Mouse (Mus musculus) macrophage (primary cell): ENCODE measurements around the gene Vasp. TPM values are rescaled to one million over a fixed set of nuclear protein-coding genes. Genes with fewer than 3 reads are reported as not detected.

Experiments
- H3K27ac ChIP-seq: fragments of 350-480 bp; formaldehyde crosslinking; 2 replicates; pipeline ENCODE4 v1.9.0; 2021
- H3K36me3 ChIP-seq: fragments of 350-480 bp; formaldehyde crosslinking; 2 replicates; pipeline ENCODE4 v1.9.0; 2021; ENCODE audit errors: inconsistent target
- H3K4me3 ChIP-seq: fragments of 350-480 bp; formaldehyde crosslinking; 2 replicates; pipeline ENCODE4 v1.9.0; 2021; ENCODE audit errors: inconsistent target
- H3K79me2 ChIP-seq: fragments of 350-480 bp; formaldehyde crosslinking; 2 replicates; pipeline ENCODE4 v1.9.0; 2021; ENCODE audit errors: inconsistent target
- WGBS: methylation state at CpG from one replicate; pipeline ENCODE4 v1.1.7; 2026; ENCODE audit warnings: inconsistent platforms; ENCODE audit not compliant: missing documents; 5-methylcytosine and 5-hydroxymethylcytosine counted together
- polyA plus RNA-seq: library from polyadenylated mRNA; stranded (reverse); fragments of 250-400 nt; gene quantifications from 3 replicates; pipeline ENCODE4 v1.2.4, GENCODE M21; 2018; ENCODE audit warnings: inconsistent platforms

The Vasp gene
- polyA plus RNA-seq, 1 experiment from 2014 or later, result 29.1 TPM

- H3K4me3 ChIP-seq, result peak overlapping the region; percentile 82
- 3% methylated on average over 18 of the region's 19 CpGs for WGBS
- H3K27ac ChIP-seq, result peak overlapping the region; percentile 71
- H3K79me2 ChIP-seq, result peaks cover 63% of the 10 kb centered on the region
- peaks cover 3% of the 10 kb centered on the region; the same call in 1 of the 2 replicates for H3K36me3 ChIP-seq
These were observed 1.7 kb downstream of the Vasp start for GRCm38 (mm10) chr7:19269721-19270441.

- peaks cover 70% of the 10 kb centered on the region for H3K79me2 ChIP-seq
- peaks cover 10% of the 10 kb centered on the region; the same call in 1 of the 2 replicates for H3K36me3 ChIP-seq
- H3K27ac ChIP-seq, result peak overlapping the region; percentile 71
- WGBS, result 25% methylated on average over 10 of the region's 10 CpGs
- H3K4me3 ChIP-seq, result peak overlapping the region; percentile 82
These were observed 2.5 kb downstream of the Vasp start for GRCm38 (mm10) chr7:19268993-19269681.

GRCm38 (mm10) chr7:19267051-19267450, 4.6 kb downstream of the Vasp start:
- peak overlapping the region; percentile 25; the same call in 1 of the 2 replicates for H3K27ac ChIP-seq
- peaks cover 74% of the 10 kb centered on the region for H3K79me2 ChIP-seq
- 21% methylated on average over 10 of the region's 10 CpGs for WGBS
- peaks cover 31% of the 10 kb centered on the region; the same call in 1 of the 2 replicates for H3K36me3 ChIP-seq
- H3K4me3 ChIP-seq, result no peak overlapping the region

- WGBS, result 16% methylated on average over 10 of the region's 10 CpGs
- H3K79me2 ChIP-seq, result peaks cover 74% of the 10 kb centered on the region
- peaks cover 40% of the 10 kb centered on the region; the same call in 1 of the 2 replicates for H3K36me3 ChIP-seq
- no peak overlapping the region for H3K4me3 ChIP-seq
- H3K27ac ChIP-seq, result peak overlapping the region; percentile 25
These were observed 5.4 kb downstream of the Vasp start for GRCm38 (mm10) chr7:19265928-19266822.

- H3K36me3 ChIP-seq, result peaks cover 50% of the 10 kb centered on the region; the same call in 1 of the 2 replicates
- WGBS, result 85% methylated on average over 7 of the region's 7 CpGs
- no peak overlapping the region for H3K27ac ChIP-seq
- H3K4me3 ChIP-seq, result no peak overlapping the region
- H3K79me2 ChIP-seq, result peaks cover 64% of the 10 kb centered on the region
These were observed 6.5 kb downstream of the Vasp start for GRCm38 (mm10) chr7:19265147-19265546.

- Histone ChIP-seq H3K4me3 (no peak overlapping the region), H3K79me2 (no peaks in the 10 kb centered on the region; the same call in 1 of the 2 replicates), H3K27ac (no peak overlapping the region), H3K36me3 (peaks cover 63% of the 10 kb centered on the region; the same call in 1 of the 2 replicates)
- 87% methylated on average over 3 of the region's 3 CpGs for WGBS
These were observed 13.3 kb downstream of the Vasp start for GRCm38 (mm10) chr7:19258336-19258735.

GRCm38 (mm10) chr7:19257390-19258022, 14.1 kb downstream of the Vasp start:
- no peak overlapping the region for H3K27ac ChIP-seq
- 30% methylated on average over 10 of the region's 11 CpGs for WGBS
- no peaks in the 10 kb centered on the region for H3K79me2 ChIP-seq
- no peak overlapping the region for H3K4me3 ChIP-seq
- peaks cover 55% of the 10 kb centered on the region; the same call in 1 of the 2 replicates for H3K36me3 ChIP-seq

GRCm38 (mm10) chr7:19256567-19256966, 15.1 kb downstream of the Vasp start:
- no peaks in the 10 kb centered on the region for H3K79me2 ChIP-seq
- H3K27ac ChIP-seq, result no peak overlapping the region
- no peak overlapping the region for H3K4me3 ChIP-seq
- WGBS, result 27% methylated on average over 7 of the region's 7 CpGs
- H3K36me3 ChIP-seq, result peaks cover 45% of the 10 kb centered on the region; the same call in 1 of the 2 replicates

- H3K36me3 ChIP-seq, result peaks cover 34% of the 10 kb centered on the region; the same call in 1 of the 2 replicates
- no peak overlapping the region for H3K27ac ChIP-seq
- WGBS, result 98% methylated on average over 17 of the region's 17 CpGs
- no peaks in the 10 kb centered on the region for H3K79me2 ChIP-seq
- H3K4me3 ChIP-seq, result no peak overlapping the region
These were observed 16.2 kb downstream of the Vasp start for GRCm38 (mm10) chr7:19255395-19255794.

GRCm38 (mm10) chr7:19253437-19253836, 18.2 kb downstream of the Vasp start:
- no peak overlapping the region for H3K4me3 ChIP-seq
- WGBS, result 91% methylated on average over 5 of the region's 5 CpGs
- H3K36me3 ChIP-seq, result peaks cover 15% of the 10 kb centered on the region; the same call in 1 of the 2 replicates
- H3K27ac ChIP-seq, result no peak overlapping the region
- no peaks in the 10 kb centered on the region for H3K79me2 ChIP-seq

- WGBS, result 80% methylated on average over 4 of the region's 4 CpGs
- Histone ChIP-seq H3K36me3 (peaks cover 5% of the 10 kb centered on the region; the same call in 1 of the 2 replicates), H3K4me3 (no peak overlapping the region), H3K79me2 (no peaks in the 10 kb centered on the region), H3K27ac (no peak overlapping the region)
These were observed 19.5 kb downstream of the Vasp start for GRCm38 (mm10) chr7:19252078-19252477.

- Histone ChIP-seq H3K36me3 (0 out of 2 replicates have a peak, but pooled peaks cover 10% of the 10 kb centered on the region), H3K4me3 (no peak overlapping the region), H3K79me2 (peaks cover 4% of the 10 kb centered on the region; the same call in 1 of the 2 replicates), H3K27ac (no peak overlapping the region)
- WGBS, result 49% methylated on average over 2 of the region's 2 CpGs
These were observed 24.1 kb downstream of the Vasp start for GRCm38 (mm10) chr7:19247511-19247910.

- Histone ChIP-seq H3K36me3 (0 out of 2 replicates have a peak, but pooled peaks cover 10% of the 10 kb centered on the region), H3K79me2 (peaks cover 10% of the 10 kb centered on the region; the same call in 1 of the 2 replicates), H3K27ac (no peak overlapping the region), H3K4me3 (no peak overlapping the region)
- WGBS, result 100% methylated on average over 1 of the region's 1 CpGs
These were observed 24.8 kb downstream of the Vasp start for GRCm38 (mm10) chr7:19246855-19247254.
